Mouse (Mus musculus) megakaryocyte, embryonic 14.5 days (primary cell): ENCODE measurements around the gene Fam131b.

Experiments
- FLI1 ChIP-seq: IDR thresholded peaks from 2 replicates; pipeline ENCODE4 v1.6.1; 2012; ENCODE audit warnings: low read length, inconsistent platforms, mixed read lengths
- GATA1 ChIP-seq: IDR thresholded peaks from 3 replicates; pipeline ENCODE4 v1.6.1; 2012; ENCODE audit warnings: mixed read lengths, low read length, inconsistent platforms, borderline replicate concordance

- no peak for TF ChIP-seq GATA1
- no peak for TF ChIP-seq FLI1
These were observed 48.3 kb downstream of the Fam131b start for GRCm38 (mm10) chr6:42276151-42276550.
